Mouse (Mus musculus): ENCODE data around the gene Map3k21. TPM values are rescaled to one million over a fixed set of nuclear protein-coding genes. Genes with fewer than 3 reads are reported as not detected.

Gene Map3k21
- polyA plus RNA-seq, 1 experiment, result not detected

- H3K27ac ChIP-seq (replicated peaks; ENCODE audit: low read depth, low read length), result no peak overlapping the region
Measured at GRCm38 (mm10) chr8:125931822-125932221, 21.6 kb downstream of the Map3k21 start.

GRCm38 (mm10) chr8:125935649-125936048 lies 25.4 kb downstream of the Map3k21 start:
- Histone ChIP-seq H3K27ac (replicated peaks; ENCODE audit: low read depth, low read length) (no peak overlapping the region), H3K4me1 (ENCODE audit: control insufficient read depth, insufficient read depth, insufficient read length, low read length) (no peaks in the 10 kb centered on the region), H3K4me3 (ENCODE audit: insufficient read depth, low read depth, low read length) (no peak overlapping the region)

More at GRCm38 (mm10) chr8:125931822-125932221, 21.6 kb downstream of the Map3k21 start:
- no peak overlapping the region for H3K4me3 ChIP-seq (ENCODE audit: insufficient read depth, low read depth, low read length)
- H3K4me1 ChIP-seq (ENCODE audit: control insufficient read depth, insufficient read depth, insufficient read length, low read length), result no peaks in the 10 kb centered on the region

GRCm38 (mm10) chr8:125944511-125944910 lies 34.3 kb downstream of the Map3k21 start:
- Histone ChIP-seq H3K4me1 (ENCODE audit: control insufficient read depth, insufficient read depth, insufficient read length, low read length) (no peaks in the 10 kb centered on the region), H3K27ac (replicated peaks; ENCODE audit: low read depth, low read length) (no peak overlapping the region), H3K4me3 (ENCODE audit: insufficient read depth, low read depth, low read length) (no peak overlapping the region)

- no peak overlapping the region for H3K27ac ChIP-seq (replicated peaks; ENCODE audit: low read depth, low read length)
- H3K4me3 ChIP-seq (ENCODE audit: insufficient read depth, low read depth, low read length), result no peak overlapping the region
- no peaks in the 10 kb centered on the region for H3K4me1 ChIP-seq (ENCODE audit: control insufficient read depth, insufficient read depth, insufficient read length, low read length)
Measured at GRCm38 (mm10) chr8:125948696-125949308, 38.6 kb downstream of the Map3k21 start.

- no peaks in the 10 kb centered on the region for H3K4me1 ChIP-seq (ENCODE audit: control insufficient read depth, insufficient read depth, insufficient read length, low read length)
- no peak overlapping the region for H3K4me3 ChIP-seq (ENCODE audit: insufficient read depth, low read depth, low read length)
- H3K27ac ChIP-seq (replicated peaks; ENCODE audit: low read depth, low read length), result no peak overlapping the region
Measured at GRCm38 (mm10) chr8:125950007-125950940, 40.0 kb downstream of the Map3k21 start.

- H3K4me3 ChIP-seq (ENCODE audit: insufficient read depth, low read depth, low read length), result no peak overlapping the region
- H3K27ac ChIP-seq (replicated peaks; ENCODE audit: low read depth, low read length), result no peak overlapping the region
- no peaks in the 10 kb centered on the region for H3K4me1 ChIP-seq (ENCODE audit: control insufficient read depth, insufficient read depth, insufficient read length, low read length)
Measured at GRCm38 (mm10) chr8:125955671-125956070, 45.4 kb downstream of the Map3k21 start.

GRCm38 (mm10) chr8:125956796-125957195 lies 46.5 kb downstream of the Map3k21 start:
- H3K4me1 ChIP-seq (ENCODE audit: control insufficient read depth, insufficient read depth, insufficient read length, low read length), result no peaks in the 10 kb centered on the region
- no peak overlapping the region for H3K27ac ChIP-seq (replicated peaks; ENCODE audit: low read depth, low read length)
- H3K4me3 ChIP-seq (ENCODE audit: insufficient read depth, low read depth, low read length), result no peak overlapping the region

- Histone ChIP-seq H3K4me1 (ENCODE audit: control insufficient read depth, insufficient read depth, insufficient read length, low read length) (no peaks in the 10 kb centered on the region), H3K27ac (replicated peaks; ENCODE audit: low read depth, low read length) (no peak overlapping the region), H3K4me3 (ENCODE audit: insufficient read depth, low read depth, low read length) (no peak overlapping the region)
Measured at GRCm38 (mm10) chr8:125957226-125957993, 47.2 kb downstream of the Map3k21 start.

GRCm38 (mm10) chr8:125957994-125958368 lies 47.7 kb downstream of the Map3k21 start:
- H3K4me1 ChIP-seq (ENCODE audit: control insufficient read depth, insufficient read depth, insufficient read length, low read length), result no peaks in the 10 kb centered on the region

GRCm38 (mm10) chr8:125959363-125959771 lies 49.1 kb downstream of the Map3k21 start:
- no peaks in the 10 kb centered on the region for H3K4me1 ChIP-seq (ENCODE audit: control insufficient read depth, insufficient read depth, insufficient read length, low read length)
- H3K4me3 ChIP-seq (ENCODE audit: insufficient read depth, low read depth, low read length), result no peak overlapping the region

More at GRCm38 (mm10) chr8:125957994-125958368, 47.7 kb downstream of the Map3k21 start:
- no peak overlapping the region for H3K4me3 ChIP-seq (ENCODE audit: insufficient read depth, low read depth, low read length)
- no peak overlapping the region for H3K27ac ChIP-seq (replicated peaks; ENCODE audit: low read depth, low read length)

GRCm38 (mm10) chr8:125960037-125960436 lies 49.8 kb downstream of the Map3k21 start:
- no peaks in the 10 kb centered on the region for H3K4me1 ChIP-seq (ENCODE audit: control insufficient read depth, insufficient read depth, insufficient read length, low read length)
- H3K27ac ChIP-seq (replicated peaks; ENCODE audit: low read depth, low read length), result no peak overlapping the region
- H3K4me3 ChIP-seq (ENCODE audit: insufficient read depth, low read depth, low read length), result no peak overlapping the region

More at GRCm38 (mm10) chr8:125959363-125959771, 49.1 kb downstream of the Map3k21 start:
- H3K27ac ChIP-seq (replicated peaks; ENCODE audit: low read depth, low read length), result no peak overlapping the region

- Histone ChIP-seq H3K4me1 (ENCODE audit: control insufficient read depth, insufficient read depth, insufficient read length, low read length) (no peaks in the 10 kb centered on the region), H3K27ac (replicated peaks; ENCODE audit: low read depth, low read length) (no peak overlapping the region), H3K4me3 (ENCODE audit: insufficient read depth, low read depth, low read length) (no peak overlapping the region)
Measured at GRCm38 (mm10) chr8:125961790-125962189, 51.5 kb downstream of the Map3k21 start.

- Histone ChIP-seq H3K4me3 (ENCODE audit: insufficient read depth, low read depth, low read length) (no peak overlapping the region), H3K27ac (replicated peaks; ENCODE audit: low read depth, low read length) (no peak overlapping the region), H3K4me1 (ENCODE audit: control insufficient read depth, insufficient read depth, insufficient read length, low read length) (no peaks in the 10 kb centered on the region)
Measured at GRCm38 (mm10) chr8:125963807-125964211, 53.6 kb downstream of the Map3k21 start.

- no peak overlapping the region for H3K4me3 ChIP-seq (ENCODE audit: insufficient read depth, low read depth, low read length)
- no peaks in the 10 kb centered on the region for H3K4me1 ChIP-seq (ENCODE audit: control insufficient read depth, insufficient read depth, insufficient read length, low read length)
- no peak overlapping the region for H3K27ac ChIP-seq (replicated peaks; ENCODE audit: low read depth, low read length)
Measured at GRCm38 (mm10) chr8:125971336-125971735, 61.1 kb downstream of the Map3k21 start.

GRCm38 (mm10) chr8:125975981-125976380 lies 65.7 kb downstream of the Map3k21 start:
- Histone ChIP-seq H3K4me3 (ENCODE audit: insufficient read depth, low read depth, low read length) (no peak overlapping the region), H3K27ac (replicated peaks; ENCODE audit: low read depth, low read length) (no peak overlapping the region), H3K4me1 (ENCODE audit: control insufficient read depth, insufficient read depth, insufficient read length, low read length) (no peaks in the 10 kb centered on the region)
